Mouse (Mus musculus) cerebellum, adult 18-20 months (tissue): Measurements from ENCODE around the gene Dgkh.

Experiments used
- DNase-seq, 2 experiments: peaks; one replicate each; pipeline ENCODE4 v3.0.0; 2021

The Dgkh gene

GRCm38 (mm10) chr14:78722031-78722430 lies 10.5 kb downstream of the Dgkh start:
- DNase-seq: no peak

- no peak for DNase-seq
Measured at GRCm38 (mm10) chr14:78716035-78716434, 16.5 kb downstream of the Dgkh start.

GRCm38 (mm10) chr14:78712565-78713148 lies 19.9 kb downstream of the Dgkh start:
- DNase-seq: no peak

GRCm38 (mm10) chr14:78710647-78711046 lies 21.9 kb downstream of the Dgkh start:
- no peak for DNase-seq

GRCm38 (mm10) chr14:78705616-78706015 lies 27.0 kb downstream of the Dgkh start:
- DNase-seq: no peak

- DNase-seq: no peak
Measured at GRCm38 (mm10) chr14:78703989-78704388, 28.6 kb downstream of the Dgkh start.

- DNase-seq: no peak
Measured at GRCm38 (mm10) chr14:78703361-78703760, 29.2 kb downstream of the Dgkh start.

- no peak for DNase-seq
Measured at GRCm38 (mm10) chr14:78702048-78702447, 30.5 kb downstream of the Dgkh start.

- no peak for DNase-seq
Measured at GRCm38 (mm10) chr14:78701501-78701900, 31.1 kb downstream of the Dgkh start.

- no peak for DNase-seq
Measured at GRCm38 (mm10) chr14:78701087-78701486, 31.5 kb downstream of the Dgkh start.

- no peak for DNase-seq
Measured at GRCm38 (mm10) chr14:78699634-78700033, 32.9 kb downstream of the Dgkh start.

- no peak for DNase-seq
Measured at GRCm38 (mm10) chr14:78699196-78699595, 33.4 kb downstream of the Dgkh start.

GRCm38 (mm10) chr14:78694121-78694520 lies 38.5 kb downstream of the Dgkh start:
- DNase-seq: no peak

GRCm38 (mm10) chr14:78692602-78693001 lies 40.0 kb downstream of the Dgkh start:
- no peak for DNase-seq

- no peak for DNase-seq
Measured at GRCm38 (mm10) chr14:78691926-78692487, 40.6 kb downstream of the Dgkh start.

- DNase-seq: no peak
Measured at GRCm38 (mm10) chr14:78690883-78691282, 41.7 kb downstream of the Dgkh start.

GRCm38 (mm10) chr14:78690387-78690786 lies 42.2 kb downstream of the Dgkh start:
- DNase-seq: no peak

- DNase-seq: no peak
Measured at GRCm38 (mm10) chr14:78689950-78690349, 42.6 kb downstream of the Dgkh start.

GRCm38 (mm10) chr14:78687716-78688115 lies 44.9 kb downstream of the Dgkh start:
- DNase-seq: no peak

GRCm38 (mm10) chr14:78686701-78687100 lies 45.9 kb downstream of the Dgkh start:
- no peak for DNase-seq

- DNase-seq: no peak
Measured at GRCm38 (mm10) chr14:78684171-78684570, 48.4 kb downstream of the Dgkh start.

- no peak for DNase-seq
Measured at GRCm38 (mm10) chr14:78678981-78679380, 53.6 kb downstream of the Dgkh start.

- DNase-seq: no peak
Measured at GRCm38 (mm10) chr14:78677852-78678588, 54.6 kb downstream of the Dgkh start.

- no peak for DNase-seq
Measured at GRCm38 (mm10) chr14:78676457-78676856, 56.1 kb downstream of the Dgkh start.
